Mouse (Mus musculus) heart, adult 2 months (tissue): Measurements from ENCODE around the gene Ndufs4.

Source experiments
- CTCF ChIP-seq: fragments of 200-600 bp; IDR thresholded peaks from 2 replicates; pipeline ENCODE4 v1.8.1; 2022; ENCODE audit warnings: antibody characterized with exemption, mild to moderate bottlenecking, moderate library complexity
- POLR2A ChIP-seq: fragments of 200-500 bp; IDR thresholded peaks from 2 replicates; pipeline ENCODE4 v1.6.1; 2011; ENCODE audit warnings: mild to moderate bottlenecking, low read depth, low read length, control low read depth; ENCODE audit not compliant: insufficient read depth

GRCm38 (mm10) chr13:114310591-114310990 is 77.5 kb downstream of the Ndufs4 start:
- TF ChIP-seq POLR2A (no peak), CTCF (no peak)
